Mouse (Mus musculus) cerebellum, adult 11-12 months (tissue): Measurements from ENCODE around the gene Cct6b.

ENCODE experiments used
- DNase-seq: peaks from one replicate; pipeline ENCODE4 v3.0.0; 2022

The Cct6b gene

DNA sequence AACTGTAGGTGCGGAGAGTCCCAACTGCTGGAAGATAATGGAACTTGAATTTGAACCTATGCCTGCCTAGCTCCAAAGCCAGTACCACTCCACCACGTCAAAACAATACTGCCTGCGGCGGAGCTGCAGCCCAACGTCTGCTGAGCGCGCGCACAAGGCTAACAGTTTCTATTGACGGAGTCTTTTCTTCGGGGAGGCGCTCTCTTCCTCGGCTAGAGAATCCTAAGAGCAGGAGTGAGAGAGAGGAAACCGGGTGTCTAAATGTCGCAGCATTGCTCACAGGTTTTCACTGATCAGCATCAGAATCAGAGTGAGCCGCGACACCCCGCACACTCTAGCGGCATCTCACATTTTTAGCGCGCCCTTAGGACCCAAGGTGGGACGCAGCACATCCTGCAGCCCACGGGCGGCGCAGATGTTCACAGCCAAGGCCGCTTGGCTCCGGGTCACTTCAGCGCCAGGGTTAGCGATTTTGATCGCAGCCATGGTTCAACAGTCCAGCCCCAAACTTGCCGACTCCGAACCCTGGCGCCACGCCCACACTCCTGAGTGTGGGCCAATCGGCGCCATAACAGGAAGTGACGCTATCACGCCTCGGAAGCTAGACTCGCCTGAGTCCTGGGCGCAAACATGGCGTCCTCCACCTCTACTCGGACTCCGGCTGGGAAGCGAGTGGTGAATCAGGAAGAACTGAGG, at the start of gene Cct6b, which contains the start of gene Zfp830:
Cct6b (minus strand) TSS at position 580 of the 696 bp plus-strand sequence.
Zfp830 (plus strand) TSS at position 604 of the 696 bp plus-strand sequence.
- peak; percentile 91 for DNase-seq

DNA sequence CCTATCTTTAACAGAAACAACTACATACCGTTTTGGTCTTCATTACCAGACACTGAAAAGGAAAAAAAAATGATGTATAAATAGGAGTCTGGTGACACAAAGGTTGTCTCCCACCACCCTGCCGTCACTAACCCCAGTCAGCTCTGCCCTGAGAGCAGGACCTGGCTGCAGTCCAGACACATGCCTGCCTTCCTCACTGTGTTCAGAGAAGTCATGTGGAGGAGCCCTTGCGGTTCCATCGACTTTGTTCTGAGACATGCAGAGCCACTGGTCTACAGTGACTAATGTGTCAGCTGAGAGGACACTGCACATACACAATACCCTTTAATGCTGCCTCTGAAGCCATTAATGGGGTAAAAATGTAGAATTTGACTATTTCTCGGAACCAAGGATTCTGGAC, 44.4 kb upstream of the Cct6b start:
- no peak for DNase-seq

DNA sequence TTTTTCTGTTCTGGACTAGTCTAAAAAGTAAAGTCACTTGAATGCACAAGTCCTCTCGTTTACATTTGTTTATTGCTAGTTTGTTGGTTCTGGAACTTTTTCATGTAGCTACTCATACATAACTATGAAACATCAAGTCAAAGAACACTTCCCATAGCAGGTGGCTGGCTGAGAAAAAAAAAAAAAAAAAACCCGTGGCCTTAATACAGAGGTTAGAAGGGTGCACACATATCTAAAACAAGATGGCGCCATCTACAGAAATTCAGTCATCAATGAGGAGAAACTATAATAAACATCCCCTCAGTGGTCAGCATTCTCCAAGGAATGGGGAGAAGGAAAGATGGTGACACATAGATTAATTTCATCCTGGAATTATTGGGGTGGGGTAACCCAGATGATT, 43.2 kb upstream of the Cct6b start:
- DNase-seq: no peak

DNA sequence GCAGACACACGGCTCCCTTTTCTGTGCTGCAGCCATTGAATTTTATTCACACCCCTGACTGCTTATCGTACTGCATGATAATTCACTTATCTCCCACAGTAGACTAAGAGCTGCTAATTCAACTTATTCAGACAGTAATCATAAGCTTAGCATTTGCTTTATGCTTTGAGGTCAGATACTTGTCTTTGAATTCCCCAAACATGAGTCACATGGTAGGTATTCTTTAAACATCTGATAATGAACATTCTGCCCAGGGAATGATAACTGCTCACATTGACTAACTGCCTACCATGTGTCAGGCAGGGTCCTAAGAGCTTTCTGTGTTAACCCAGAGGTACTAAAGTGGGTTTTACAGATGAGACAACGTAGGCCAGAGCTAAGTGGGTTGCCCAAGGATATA, 42.5 kb upstream of the Cct6b start:
- DNase-seq: no peak

DNA sequence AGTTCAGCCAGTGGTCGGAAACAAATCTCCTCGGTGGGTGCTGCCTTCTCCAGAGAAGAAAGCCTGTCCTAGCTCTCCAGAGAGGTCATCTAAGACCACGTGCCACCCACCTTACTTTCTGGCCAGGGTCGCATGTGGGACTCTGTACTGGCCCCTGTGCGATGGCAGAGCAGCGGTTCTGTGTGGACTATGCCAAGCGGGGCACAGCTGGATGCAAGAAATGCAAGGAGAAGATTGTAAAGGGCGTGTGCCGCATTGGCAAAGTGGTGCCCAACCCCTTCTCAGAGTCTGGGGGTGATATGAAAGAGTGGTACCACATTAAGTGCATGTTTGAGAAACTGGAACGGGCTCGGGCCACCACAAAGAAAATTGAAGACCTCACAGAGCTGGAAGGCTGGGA, 19.3 kb upstream of the Cct6b start:
- DNase-seq: no peak

DNA sequence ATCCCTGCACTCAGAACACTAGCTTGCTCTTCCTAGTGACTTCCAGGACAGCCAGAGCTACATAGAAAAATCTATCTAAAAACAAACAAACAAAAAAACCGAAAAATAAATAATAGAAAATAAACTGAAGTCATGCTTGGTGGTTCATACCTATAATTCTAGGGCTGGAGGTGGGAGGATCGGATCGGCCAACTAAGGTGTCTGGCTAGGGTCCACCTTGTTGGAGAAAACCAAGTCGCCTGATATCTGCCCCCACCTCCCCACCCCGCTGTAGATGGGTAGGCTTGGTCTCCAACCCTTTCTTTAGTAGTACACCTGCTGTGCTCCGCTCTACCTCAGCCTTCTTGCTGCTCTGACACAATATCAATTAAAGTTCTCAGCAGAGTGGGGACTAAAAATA, 18.1 kb upstream of the Cct6b start:
- DNase-seq: no peak

DNA sequence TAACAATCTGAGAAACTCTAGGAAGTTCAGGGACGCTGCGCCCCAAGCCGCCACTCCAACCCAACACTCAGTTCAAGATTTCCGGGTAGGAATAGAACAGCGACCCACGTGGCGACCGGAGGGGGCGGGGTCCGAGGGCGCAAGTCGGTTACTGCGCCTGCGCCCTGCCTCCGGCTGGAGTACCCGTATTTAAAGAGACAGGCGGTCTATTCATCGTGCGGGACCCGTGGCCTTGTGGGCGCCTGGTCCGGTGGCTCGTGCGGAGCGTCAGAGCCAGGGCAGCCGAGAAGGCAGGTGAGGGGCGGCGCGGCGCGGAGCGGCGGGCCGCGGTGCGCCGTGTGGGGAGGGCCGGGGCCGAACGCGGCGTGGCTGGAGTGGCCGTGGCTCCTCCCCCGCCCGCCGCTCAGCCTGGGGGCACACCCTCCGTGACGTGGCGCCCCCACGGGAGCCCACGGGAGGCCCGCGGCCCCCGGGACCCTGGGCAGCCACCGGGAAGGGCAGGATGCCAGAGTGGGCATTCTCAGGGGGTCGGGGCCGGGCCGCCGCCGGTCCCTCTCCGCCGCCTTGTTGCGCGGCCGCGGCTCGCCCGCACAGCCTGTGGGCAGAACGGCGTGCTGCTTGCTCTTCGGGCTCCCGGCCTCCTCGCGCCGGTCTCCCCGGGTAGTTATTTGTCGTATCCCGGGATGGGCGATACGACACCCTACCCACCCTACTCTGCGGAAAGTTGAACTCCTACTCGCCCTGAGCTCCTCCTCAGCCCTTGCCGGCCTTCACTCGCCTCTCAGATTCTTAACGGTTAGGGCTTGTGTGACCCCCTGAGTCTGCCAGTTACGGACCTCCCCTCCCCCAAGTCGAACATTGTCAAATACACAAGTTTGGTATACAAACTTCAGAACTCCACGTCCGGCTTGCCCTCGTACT, 17.1 kb upstream of the Cct6b start, which contains the start of gene Lig3:
Lig3 (plus strand) TSS at position 126 of the 921 bp plus-strand sequence.
- peak; percentile 93 for DNase-seq

DNA sequence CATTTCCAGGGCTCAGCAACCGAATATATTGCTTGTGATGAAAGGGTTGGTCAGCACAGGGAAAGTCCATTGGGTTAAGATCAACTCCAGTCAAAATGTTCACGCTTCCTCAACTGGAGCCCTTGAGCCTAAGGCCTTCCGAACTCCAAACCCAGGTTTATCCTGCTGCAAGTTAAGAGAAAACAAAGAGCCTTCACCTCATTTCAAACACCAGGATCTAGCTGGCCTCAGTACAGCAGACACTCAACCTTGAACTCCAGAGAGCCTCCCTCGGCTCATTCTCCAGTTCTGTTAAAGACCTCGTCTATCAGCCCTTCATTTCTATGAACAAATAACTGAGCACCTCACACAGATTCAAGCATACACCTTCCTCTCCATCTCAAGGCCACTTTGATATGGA, 16.0 kb upstream of the Cct6b start:
- no peak for DNase-seq

DNA sequence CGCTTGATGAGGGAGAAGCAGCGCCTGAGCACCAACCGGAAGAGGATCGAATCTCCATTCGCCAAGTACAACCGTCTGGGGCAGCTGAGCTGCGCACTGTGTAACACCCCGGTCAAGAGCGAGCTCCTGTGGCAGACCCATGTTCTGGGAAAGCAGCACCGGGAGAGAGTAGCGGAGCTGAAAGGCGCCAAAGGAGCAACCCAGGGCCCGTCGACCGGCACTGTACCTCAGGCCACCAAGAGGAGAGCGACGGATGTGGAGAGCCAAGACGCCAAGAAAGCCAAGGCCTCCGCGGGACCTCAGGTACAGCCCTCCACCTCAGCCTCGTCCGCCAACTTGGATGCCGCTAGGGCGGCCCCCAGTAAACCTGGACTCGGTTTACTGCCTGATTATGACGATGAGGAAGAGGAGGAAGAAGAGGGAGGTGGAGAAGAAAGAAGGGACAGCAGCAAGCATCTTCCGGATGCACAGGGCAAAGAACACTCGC, 360 bp upstream of the Cct6b start:
- no peak for DNase-seq

DNA sequence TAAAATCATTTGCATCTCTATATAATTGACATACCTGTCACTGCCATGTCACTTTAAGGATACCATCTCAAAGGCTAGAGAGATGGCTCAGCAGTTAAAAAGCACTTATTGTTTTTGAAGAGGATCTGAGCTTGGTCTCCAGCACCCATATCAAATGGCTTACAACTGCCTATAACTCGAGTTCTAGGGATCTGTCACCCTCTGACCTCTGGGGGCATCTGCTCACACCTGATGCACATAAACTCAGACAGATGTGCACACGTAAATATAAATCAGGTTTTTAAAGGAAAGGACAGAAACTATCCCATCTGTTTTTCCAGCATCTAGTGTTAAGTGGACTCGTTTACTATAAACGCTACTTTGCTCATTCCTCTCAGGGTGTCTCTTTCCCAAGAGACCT, 860 bp downstream of the Cct6b start:
- DNase-seq: no peak

DNA sequence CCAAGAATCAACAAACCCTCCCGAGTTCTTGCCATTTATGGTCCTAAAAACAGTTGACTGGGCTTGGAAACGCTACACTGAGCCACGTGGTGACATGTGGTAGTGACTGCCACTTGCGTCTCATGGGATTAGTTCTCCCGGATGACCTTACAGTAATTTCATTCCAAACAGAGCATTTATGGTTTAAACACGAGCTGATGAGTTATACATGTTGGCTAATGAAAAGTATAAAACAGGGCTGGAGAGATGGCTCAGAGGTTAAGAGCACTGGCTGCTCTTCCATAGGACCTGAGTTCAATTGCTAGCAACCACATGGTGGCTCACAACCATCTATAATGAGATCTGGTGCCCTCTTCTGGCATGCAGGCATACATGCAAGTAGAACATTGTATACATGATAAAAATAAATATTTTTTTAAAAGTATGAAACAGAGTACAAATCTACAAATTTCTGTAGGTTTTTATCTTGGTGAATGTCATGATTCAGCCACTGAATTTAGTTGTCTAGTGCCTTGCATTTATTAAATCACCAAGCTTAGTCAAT, 1.8 kb downstream of the Cct6b start:
- no peak for DNase-seq

DNA sequence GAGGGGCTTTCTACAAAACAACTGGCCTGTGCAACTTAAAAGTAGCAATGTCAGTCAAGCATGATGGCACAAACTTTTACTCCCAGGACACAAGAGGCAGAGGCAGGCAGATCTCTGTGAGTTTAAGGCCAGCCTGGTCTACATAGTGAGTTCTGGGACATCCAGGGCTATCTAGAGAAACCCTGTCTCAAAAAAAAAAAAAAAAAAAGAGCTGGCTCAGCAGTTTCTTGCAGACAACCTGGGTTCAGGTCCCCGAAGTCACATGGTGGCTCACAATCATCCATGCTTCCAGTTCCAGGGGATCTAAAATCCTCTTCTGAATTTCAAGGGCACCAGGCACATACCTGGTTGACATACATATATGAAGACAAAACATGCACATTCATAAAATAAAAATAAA, 8.2 kb downstream of the Cct6b start:
- DNase-seq: no peak

DNA sequence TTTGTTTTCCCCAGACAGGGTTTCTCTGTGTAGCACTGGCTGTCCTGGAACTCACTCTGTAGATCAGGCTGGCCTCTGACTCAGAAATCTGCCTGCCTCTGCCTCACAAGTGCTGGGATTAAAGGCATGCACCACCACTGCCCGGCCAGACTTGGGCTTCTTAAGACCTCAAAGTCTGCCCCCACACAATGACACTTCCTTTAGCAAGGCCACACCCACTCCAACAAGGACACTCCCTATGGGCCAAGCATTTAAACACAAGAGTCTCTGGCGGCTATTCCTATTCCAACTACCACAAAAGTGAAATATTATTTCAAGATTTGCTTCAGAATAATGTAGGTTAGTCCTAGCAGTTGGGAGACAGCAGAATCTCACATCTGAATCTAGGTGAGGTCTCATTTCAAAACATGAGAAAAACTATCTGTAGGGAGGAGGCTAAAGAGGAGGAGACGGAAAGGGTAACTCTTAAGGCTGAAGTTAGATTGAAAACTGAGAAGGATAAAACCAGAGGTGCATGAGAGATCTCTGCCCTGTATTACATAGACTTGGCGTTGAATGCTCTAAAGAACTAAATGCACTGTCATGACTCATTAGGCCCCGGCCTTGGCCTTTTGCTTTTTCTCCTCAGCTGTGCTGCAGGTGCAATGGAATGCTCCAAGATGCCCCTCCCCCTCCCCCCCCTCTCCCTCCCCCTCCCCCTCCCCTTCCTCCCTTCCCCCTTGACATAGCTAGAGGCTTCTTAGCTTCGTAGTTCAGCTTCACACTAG, 11.6 kb downstream of the Cct6b start:
- no peak for DNase-seq

DNA sequence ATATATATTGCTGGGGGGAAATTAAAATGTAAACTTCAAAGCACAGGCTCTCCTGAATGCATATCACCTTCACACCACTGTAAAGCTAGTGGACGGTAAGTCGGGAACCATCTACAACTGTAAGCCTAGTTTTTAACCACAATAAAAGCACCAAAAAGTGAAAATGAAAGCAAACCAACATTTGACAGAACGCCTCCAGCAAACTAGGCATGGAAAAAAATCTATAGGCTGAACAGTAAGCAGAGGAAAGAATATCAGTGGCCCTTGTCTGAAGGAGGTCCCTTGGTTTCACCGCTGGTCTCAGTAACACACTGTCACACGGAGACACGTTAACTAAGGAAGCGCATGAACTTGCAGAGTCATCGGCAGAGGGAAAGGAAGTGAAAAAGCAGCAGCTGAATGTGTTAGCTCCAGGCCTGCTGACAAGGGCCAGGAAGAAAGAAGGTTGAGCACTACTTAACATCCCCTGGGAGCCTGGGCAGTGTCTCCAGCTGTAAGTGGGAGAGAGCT, 17.2 kb downstream of the Cct6b start:
- no peak for DNase-seq

DNA sequence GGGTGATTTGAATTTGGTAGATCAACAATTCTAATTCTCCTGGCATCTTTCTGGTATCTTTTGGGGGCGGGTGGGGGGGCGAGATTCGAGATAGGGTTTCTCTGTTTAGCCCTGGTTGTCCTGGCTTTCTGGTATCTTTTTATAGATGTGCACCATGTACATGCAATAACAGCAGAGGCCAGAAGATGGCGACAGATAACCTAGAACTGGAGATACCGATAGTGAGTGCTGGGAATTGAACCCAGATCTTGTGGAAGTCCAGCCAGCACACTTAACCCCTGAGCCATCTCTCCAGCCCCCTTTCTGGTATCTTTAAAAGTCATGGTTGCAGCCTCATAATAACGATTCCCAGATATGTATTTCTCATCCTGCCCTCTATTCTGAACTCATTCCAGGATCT, 18.0 kb downstream of the Cct6b start:
- DNase-seq: no peak

DNA sequence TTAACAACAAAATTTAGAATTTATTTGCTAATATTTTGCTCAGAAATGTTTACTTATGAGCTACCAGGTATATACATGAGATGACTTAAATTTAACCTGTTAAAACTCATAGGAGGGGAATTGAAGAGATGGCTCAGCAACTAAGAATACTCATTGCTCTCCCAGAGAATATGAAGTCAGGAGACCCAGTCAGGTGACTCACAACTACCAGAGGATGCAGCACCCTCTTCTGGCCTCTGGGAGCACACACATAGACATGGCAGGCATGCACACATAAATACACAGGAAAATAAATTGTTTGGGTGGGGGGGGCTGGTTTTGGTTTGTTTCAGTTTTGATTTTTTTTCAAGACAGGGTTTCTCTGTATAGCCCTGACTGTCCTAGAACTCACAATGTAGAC, 25.1 kb downstream of the Cct6b start:
- DNase-seq: no peak

DNA sequence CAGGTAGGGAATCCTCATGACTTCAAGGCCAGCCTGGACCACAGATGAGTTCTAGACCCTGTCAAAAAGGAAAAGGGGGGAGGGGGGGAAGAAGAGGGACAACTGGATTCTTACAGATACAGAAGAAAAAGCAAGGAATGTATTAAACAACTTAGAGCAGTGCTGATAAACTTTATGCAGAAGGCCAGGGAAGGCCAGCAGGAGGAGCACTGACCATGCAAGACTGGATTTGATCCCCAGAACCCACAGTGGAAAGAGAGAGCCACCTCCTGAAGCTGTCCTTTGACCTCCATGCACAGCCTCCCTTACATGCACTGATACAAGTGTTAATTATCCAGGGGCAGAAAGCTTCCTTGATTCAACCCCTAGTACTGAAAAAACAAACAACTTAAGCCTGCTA, 29.9 kb downstream of the Cct6b start:
- DNase-seq: no peak

DNA sequence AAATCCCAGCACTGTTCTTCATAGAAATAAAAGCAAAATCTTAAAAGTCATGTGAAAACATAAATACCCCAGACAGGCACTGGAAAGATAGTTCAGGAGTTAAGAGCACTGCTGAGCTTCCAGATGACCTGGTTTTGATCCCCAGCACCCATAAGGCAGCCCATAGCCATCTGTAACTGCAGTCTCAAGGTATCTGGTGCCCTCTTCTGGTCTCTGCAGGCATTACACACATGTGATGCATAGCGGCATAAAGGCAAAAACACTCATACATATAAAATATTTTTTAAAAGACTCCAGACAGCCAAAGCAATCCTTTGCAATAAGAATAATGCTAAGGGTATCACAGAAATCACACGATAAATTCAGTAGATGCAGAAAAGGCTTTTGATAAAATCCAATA, 37.3 kb downstream of the Cct6b start:
- no peak for DNase-seq

DNA sequence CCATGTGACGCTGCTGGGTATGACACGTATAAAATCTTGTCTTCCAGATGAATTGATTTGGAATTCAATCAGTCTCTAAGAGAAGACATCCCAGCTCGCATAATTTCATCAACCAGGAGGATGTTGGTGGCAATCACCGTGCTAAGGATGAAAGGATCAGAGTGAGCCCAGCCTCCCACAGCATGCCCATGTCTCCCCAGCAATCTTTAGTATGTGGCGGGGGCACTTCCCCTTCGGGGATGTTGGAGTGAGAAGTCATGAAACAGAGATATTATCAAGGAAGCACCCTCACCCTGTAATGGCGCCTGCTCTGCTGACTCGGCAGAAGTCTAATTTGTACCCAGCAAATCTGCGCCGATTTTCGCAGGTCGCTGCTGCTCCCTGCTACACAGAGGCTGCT, 44.8 kb downstream of the Cct6b start:
- no peak for DNase-seq

DNA sequence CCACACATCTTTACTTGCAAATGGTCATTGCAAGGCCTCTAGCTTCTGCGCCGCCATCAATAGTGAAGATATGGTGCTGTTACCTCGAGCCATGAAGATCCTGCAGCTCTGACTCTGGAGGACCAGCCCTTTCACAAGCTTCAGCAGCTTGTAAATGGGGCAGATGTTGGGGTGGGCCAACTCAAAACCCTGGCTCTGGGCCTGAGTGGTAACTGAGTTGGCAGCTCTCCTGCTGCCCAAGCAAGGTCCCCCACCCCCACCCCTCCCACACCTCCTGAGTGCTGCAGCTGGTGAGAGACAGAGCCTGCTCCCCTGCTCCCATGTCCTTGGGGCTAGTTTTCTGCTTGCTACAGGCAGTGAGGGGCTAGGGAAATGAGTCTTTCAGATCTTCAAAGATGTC, 51.4 kb downstream of the Cct6b start:
- no peak for DNase-seq

DNA sequence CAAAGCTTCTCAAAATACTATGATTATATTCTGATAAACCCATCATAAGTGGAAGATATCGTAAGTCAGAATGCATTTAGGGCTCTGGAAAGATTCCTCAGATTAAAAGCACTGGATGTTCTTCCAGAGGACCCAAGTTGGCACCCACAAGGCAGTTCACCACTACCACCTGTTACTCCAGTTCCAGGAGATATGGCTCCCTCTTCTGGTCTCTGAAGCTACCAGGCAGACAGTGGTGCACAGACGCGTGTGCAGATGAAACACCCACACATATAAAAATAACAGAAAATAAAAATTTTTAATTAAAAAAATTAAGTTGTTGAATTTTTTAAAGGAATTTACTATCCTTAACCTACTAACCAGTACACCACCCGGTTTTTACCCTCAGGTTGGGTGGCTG, 55.2 kb downstream of the Cct6b start:
- no peak for DNase-seq

DNA sequence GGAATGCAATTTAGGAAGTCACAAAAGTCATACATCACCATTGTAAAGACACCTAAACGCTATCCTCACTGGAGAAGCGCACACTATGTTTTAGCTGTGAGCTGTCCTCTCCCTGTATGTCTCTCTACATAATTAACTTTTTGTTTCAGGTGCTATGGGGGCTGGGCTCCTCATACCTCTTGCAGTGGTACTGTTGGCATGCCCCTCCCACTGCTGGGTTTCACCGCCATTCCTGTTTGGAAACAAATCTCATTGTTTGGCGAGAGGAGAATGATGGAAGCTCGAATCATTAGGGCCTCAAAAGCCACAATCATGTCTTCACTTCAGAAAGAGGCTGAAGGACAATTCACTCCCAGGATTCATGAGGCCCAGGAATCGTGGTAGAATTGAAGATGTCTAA, 59.0 kb downstream of the Cct6b start:
- DNase-seq: no peak
